Mouse (Mus musculus): ENCODE measurements around the gene Foxn4. TPM values are rescaled to one million over a fixed set of nuclear protein-coding genes. Genes with fewer than 3 reads are reported as not detected.

Gene Foxn4
- total and polyA plus RNA-seq, 3 experiments = 0.23 TPM; not detected in 2

DNA sequence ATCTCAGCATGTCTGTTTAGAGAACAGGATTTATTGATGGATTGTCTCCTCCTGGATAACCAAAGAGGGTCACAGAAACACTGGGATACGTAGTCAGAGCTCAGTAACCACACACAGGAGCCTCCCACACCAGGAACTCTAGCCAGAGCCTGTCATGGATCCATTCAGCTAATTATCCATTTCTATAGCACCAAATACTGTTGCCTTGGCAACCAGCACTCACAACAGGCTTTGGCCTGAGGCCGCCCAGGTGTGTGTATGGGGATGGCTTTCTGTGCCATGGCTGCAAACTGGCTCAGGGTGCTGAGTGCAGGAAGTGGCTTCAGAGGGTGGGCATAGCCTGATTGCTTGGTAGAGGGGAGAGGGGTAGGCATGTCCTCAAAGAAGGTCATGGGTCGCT lies 16.4 kb upstream of the Foxn4 start:
- DNase-seq (ENCODE audit: extremely low read depth) = no peak
- TF ChIP-seq POLR2A (IDR thresholded peaks at IDR 0.05; ENCODE audit: low read depth, low read length) = no peak
- TF ChIP-seq RCOR1 (conservative IDR thresholded peaks at IDR 0.05; ENCODE audit: low read depth, low read length) = no peak
- TF ChIP-seq CTCF (conservative IDR thresholded peaks at IDR 0.05 in 1 of 2, IDR thresholded peaks at IDR 0.05 in 1 of 2; ENCODE audit: low read depth in 2 of 2, low read length in 2 of 2) = no peak
- no peak for TF ChIP-seq POLR2AphosphoS2 (IDR thresholded peaks at IDR 0.05; ENCODE audit: low read depth, low read length)
- TF ChIP-seq EP300 (IDR thresholded peaks at IDR 0.05; ENCODE audit: low read length) = no peak
- no peak for TF ChIP-seq TCF12 (IDR thresholded peaks at IDR 0.05; ENCODE audit: low read depth, low read length)
- no peak for TF ChIP-seq ZC3H11A (IDR thresholded peaks at IDR 0.05; ENCODE audit: low read depth, low read length)
- TF ChIP-seq KAT2A (IDR thresholded peaks at IDR 0.05; ENCODE audit: insufficient replicate concordance, low read length) = no peak
- TF ChIP-seq MYC (IDR thresholded peaks at IDR 0.05; ENCODE audit: low read depth, low read length) = no peak
- no peak for TF ChIP-seq IRF4 (IDR thresholded peaks at IDR 0.05; ENCODE audit: low read depth, low read length)
- TF ChIP-seq ELF1 (IDR thresholded peaks at IDR 0.05; ENCODE audit: low read depth, low read length) = no peak
- Histone ChIP-seq H3K27ac (ENCODE audit: insufficient read depth, low read depth) (no peak overlapping the region), H3K27me3 (replicated peaks) (no peaks in the 10 kb centered on the region), H3K36me3 (replicated peaks in 1 of 2; ENCODE audit: control insufficient read depth in 1 of 2, insufficient read depth in 1 of 2, low read length in 1 of 2) (no peaks in the 10 kb centered on the region), H3K9ac (ENCODE audit: insufficient read depth, low read depth) (no peak overlapping the region), H3K79me2 (replicated peaks; ENCODE audit: control insufficient read depth, extremely low read depth, insufficient read depth, poor library complexity, severe bottlenecking) (no peaks in the 10 kb centered on the region), H3K4me2 (ENCODE audit: insufficient read depth, low read depth, poor library complexity, severe bottlenecking) (no peak overlapping the region), H3K4me3 (replicated peaks in 1 of 3; ENCODE audit: low read depth in 2 of 3, low read length in 2 of 3, poor library complexity in 1 of 3) (no peak overlapping the region), H3K4me1 (ENCODE audit: control insufficient read depth in 1 of 2, insufficient read depth in 2 of 2) (peaks cover 0 to 11% of the 10 kb centered on the region in 2 experiments; a peak in 2 of 4 replicates), H3K9me3 (replicated peaks; ENCODE audit: low read length) (no peaks in the 10 kb centered on the region)
- in situ Hi-C loops (cut with MboI; ENCODE audit: low pct_ligation_motif_present, low pct_unique_long_range_greater_than_20kb, low sequenced_read_pairs) (no loop called here), dilution Hi-C loops (cut with MboI; ENCODE audit: extremely low pct_ligation_motif_present, extremely low pct_unique_long_range_greater_than_20kb, low sequenced_read_pairs) (no loop called here)

DNA sequence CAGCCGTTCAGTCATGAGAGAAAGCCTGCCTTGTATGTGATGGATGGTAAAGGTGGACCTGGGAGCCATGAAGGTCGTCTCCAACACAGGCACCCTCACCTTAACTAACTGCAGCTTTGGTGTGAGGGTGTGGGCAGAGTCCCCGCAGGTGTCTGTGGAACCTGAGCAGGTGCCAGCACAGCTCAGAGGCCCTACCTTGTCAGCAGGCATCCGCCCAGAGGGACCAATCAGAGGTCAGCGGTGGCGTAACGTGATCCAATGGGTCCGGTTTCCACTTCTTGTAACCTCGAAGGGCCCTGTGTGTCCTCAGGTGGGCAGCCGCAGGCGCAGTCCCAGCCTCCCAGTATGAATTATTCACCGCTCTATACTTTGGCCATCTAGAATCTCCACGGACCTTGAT lies 15.3 kb upstream of the Foxn4 start, which contains the start of gene Myo1h:
Gene Myo1h, plus strand, starts transcription at position 293 of the 400 bp plus-strand sequence.
- no peak within 1 kb of the TSS for H3K4me2 ChIP-seq (ENCODE audit: insufficient read depth, low read depth, poor library complexity, severe bottlenecking)
- H3K27ac ChIP-seq (ENCODE audit: insufficient read depth, low read depth) = no peak within 1 kb of the TSS
- H3K36me3 ChIP-seq (replicated peaks in 1 of 2; ENCODE audit: control insufficient read depth in 1 of 2, insufficient read depth in 1 of 2, low read length in 1 of 2) = no peaks in the 10 kb centered on the region
- no peaks in the 10 kb centered on the region for H3K79me2 ChIP-seq (replicated peaks; ENCODE audit: control insufficient read depth, extremely low read depth, insufficient read depth, poor library complexity, severe bottlenecking)
- no peaks in the 10 kb centered on the region for H3K9me3 ChIP-seq (replicated peaks; ENCODE audit: low read length)
- dilution Hi-C loops (cut with MboI; ENCODE audit: extremely low pct_ligation_motif_present, extremely low pct_unique_long_range_greater_than_20kb, low sequenced_read_pairs) = no loop called here
- DNase-seq (ENCODE audit: extremely low read depth) = no peak
- H3K4me3 ChIP-seq (replicated peaks in 1 of 3; ENCODE audit: low read depth in 2 of 3, low read length in 2 of 3, poor library complexity in 1 of 3) = no peak within 1 kb of the TSS
- no peak within 1 kb of the TSS for H3K9ac ChIP-seq (ENCODE audit: insufficient read depth, low read depth)
- no peak for TF ChIP-seq CHD1 (IDR thresholded peaks at IDR 0.05; ENCODE audit: low read depth, low read length)
- TF ChIP-seq CHD2 (IDR thresholded peaks at IDR 0.05; ENCODE audit: low read length) = no peak
- TF ChIP-seq BHLHE40 (IDR thresholded peaks at IDR 0.05; ENCODE audit: low read depth, low read length) = no peak
- TF ChIP-seq ZMIZ1 (IDR thresholded peaks at IDR 0.05; ENCODE audit: low read depth, low read length) = no peak
- H3K4me1 ChIP-seq (ENCODE audit: control insufficient read depth in 1 of 2, insufficient read depth in 2 of 2) = peaks cover 0 to 17% of the 10 kb centered on the region in 2 experiments; a peak in 2 of 4 replicates
- in situ Hi-C loops (cut with MboI; ENCODE audit: low pct_ligation_motif_present, low pct_unique_long_range_greater_than_20kb, low sequenced_read_pairs) = no loop called here
- H3K27me3 ChIP-seq (replicated peaks) = no peaks in the 10 kb centered on the region

DNA sequence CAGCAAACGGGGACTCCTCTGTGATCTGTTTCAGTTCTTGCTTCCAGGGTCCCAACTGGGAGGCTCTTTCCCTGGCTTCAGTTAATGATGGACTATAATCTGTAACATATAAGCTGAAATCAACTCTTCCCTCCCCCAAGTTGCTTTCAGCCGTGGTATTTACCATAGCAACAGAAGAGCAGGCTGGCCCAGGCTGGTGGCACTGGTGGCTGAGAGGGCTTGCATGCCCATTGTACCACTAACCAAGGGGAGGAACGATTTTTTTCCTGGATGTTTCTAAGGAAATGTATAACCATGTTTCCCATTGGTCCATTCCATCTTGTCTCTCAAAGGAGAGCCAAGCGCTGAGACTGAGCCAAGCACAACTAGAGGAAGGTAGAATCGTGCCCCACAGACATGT lies 14.8 kb upstream of the Foxn4 start:
- dilution Hi-C loops (cut with MboI; ENCODE audit: extremely low pct_ligation_motif_present, extremely low pct_unique_long_range_greater_than_20kb, low sequenced_read_pairs) = no loop called here
- no peaks in the 10 kb centered on the region for H3K36me3 ChIP-seq (replicated peaks in 1 of 2; ENCODE audit: control insufficient read depth in 1 of 2, insufficient read depth in 1 of 2, low read length in 1 of 2)

More for the DNA sequence above, 14.8 kb upstream of the Foxn4 start:
- DNase-seq (ENCODE audit: extremely low read depth) = no peak
- in situ Hi-C loops (cut with MboI; ENCODE audit: low pct_ligation_motif_present, low pct_unique_long_range_greater_than_20kb, low sequenced_read_pairs) = no loop called here
- Histone ChIP-seq H3K9me3 (replicated peaks; ENCODE audit: low read length) (no peaks in the 10 kb centered on the region), H3K9ac (ENCODE audit: insufficient read depth, low read depth) (no peak overlapping the region), H3K4me2 (ENCODE audit: insufficient read depth, low read depth, poor library complexity, severe bottlenecking) (no peak overlapping the region), H3K79me2 (replicated peaks; ENCODE audit: control insufficient read depth, extremely low read depth, insufficient read depth, poor library complexity, severe bottlenecking) (no peaks in the 10 kb centered on the region), H3K27ac (ENCODE audit: insufficient read depth, low read depth) (no peak overlapping the region), H3K27me3 (replicated peaks) (no peaks in the 10 kb centered on the region), H3K4me1 (ENCODE audit: control insufficient read depth in 1 of 2, insufficient read depth in 2 of 2) (peaks cover 0 to 17% of the 10 kb centered on the region in 2 experiments; a peak in 2 of 4 replicates), H3K4me3 (replicated peaks in 1 of 3; ENCODE audit: low read depth in 2 of 3, low read length in 2 of 3, poor library complexity in 1 of 3) (no peak overlapping the region)
- TF ChIP-seq KAT2A (IDR thresholded peaks at IDR 0.05; ENCODE audit: insufficient replicate concordance, low read length) = no peak
- TF ChIP-seq POLR2AphosphoS2 (IDR thresholded peaks at IDR 0.05; ENCODE audit: low read depth, low read length) = no peak

All from CH12.LX (cell line).